Mouse (Mus musculus) cerebellum, postnatal 14 days (tissue): ENCODE results near the gene Apol6.

ENCODE experiments used
- DNase-seq, 2 experiments: peaks; one replicate each; pipeline ENCODE4 v3.0.0; 2021; ENCODE audit warnings: mixed read lengths in 2 of 2

Apol6 gene

GRCm38 (mm10) chr15:77072556-77073163, 28.1 kb downstream of the Apol6 start:
- DNase-seq, result no peak

- no peak for DNase-seq
Measured at GRCm38 (mm10) chr15:77076523-77076922, 32.0 kb downstream of the Apol6 start.

- DNase-seq, result no peak
Measured at GRCm38 (mm10) chr15:77077906-77078305, 33.4 kb downstream of the Apol6 start.

GRCm38 (mm10) chr15:77078786-77079185, 34.3 kb downstream of the Apol6 start:
- DNase-seq, result no peak

- DNase-seq, result no peak
Measured at GRCm38 (mm10) chr15:77079256-77079822, 34.8 kb downstream of the Apol6 start.

- peak; percentile 59 to 70 for DNase-seq
Measured at GRCm38 (mm10) chr15:77079890-77080361, 35.4 kb downstream of the Apol6 start.

GRCm38 (mm10) chr15:77080684-77081254, 36.2 kb downstream of the Apol6 start:
- DNase-seq, result peak; percentile 63 to 70

- DNase-seq, result peak in 1 of 2 experiments; percentile 30
Measured at GRCm38 (mm10) chr15:77081454-77081853, 36.9 kb downstream of the Apol6 start.

- DNase-seq, result peak in 1 of 2 experiments; percentile 36
Measured at GRCm38 (mm10) chr15:77085818-77086217, 41.3 kb downstream of the Apol6 start.

- DNase-seq, result no peak
Measured at GRCm38 (mm10) chr15:77086488-77086887, 42.0 kb downstream of the Apol6 start.

GRCm38 (mm10) chr15:77089249-77089648, 44.7 kb downstream of the Apol6 start:
- DNase-seq, result no peak

- no peak for DNase-seq
Measured at GRCm38 (mm10) chr15:77090531-77090930, 46.0 kb downstream of the Apol6 start.

- DNase-seq, result no peak
Measured at GRCm38 (mm10) chr15:77091394-77091793, 46.9 kb downstream of the Apol6 start.

GRCm38 (mm10) chr15:77094431-77094830, 49.9 kb downstream of the Apol6 start:
- no peak for DNase-seq

- no peak for DNase-seq
Measured at GRCm38 (mm10) chr15:77095216-77095615, 50.7 kb downstream of the Apol6 start.

GRCm38 (mm10) chr15:77097358-77097757, 52.8 kb downstream of the Apol6 start:
- DNase-seq, result no peak

GRCm38 (mm10) chr15:77099756-77100155, 55.2 kb downstream of the Apol6 start:
- DNase-seq, result no peak

GRCm38 (mm10) chr15:77102685-77103084, 58.2 kb downstream of the Apol6 start:
- no peak for DNase-seq

- no peak for DNase-seq
Measured at GRCm38 (mm10) chr15:77104349-77105158, 60.0 kb downstream of the Apol6 start.

GRCm38 (mm10) chr15:77105273-77105672, 60.7 kb downstream of the Apol6 start:
- no peak for DNase-seq
